Mouse (Mus musculus) MEL-GATA-1-ER (cell line): ENCODE results near the gene Nup93.

Experiments
- DNase-seq: peaks from one replicate; pipeline ENCODE4 v3.0.0-alpha.2; 2012; ENCODE audit warnings: low read depth; ENCODE audit errors: extremely low read depth

Gene Nup93

GRCm38 (mm10) chr8:94266344-94267191 lies 52.2 kb downstream of the Nup93 start:
- no peak for DNase-seq

- DNase-seq, result no peak
Measured at GRCm38 (mm10) chr8:94268359-94268890, 54.1 kb downstream of the Nup93 start.

- no peak for DNase-seq
Measured at GRCm38 (mm10) chr8:94270309-94270708, 55.9 kb downstream of the Nup93 start.

GRCm38 (mm10) chr8:94271102-94271501 lies 56.7 kb downstream of the Nup93 start:
- no peak for DNase-seq

- DNase-seq, result no peak
Measured at GRCm38 (mm10) chr8:94272612-94273011, 58.2 kb downstream of the Nup93 start.

GRCm38 (mm10) chr8:94273289-94273850 lies 59.0 kb downstream of the Nup93 start:
- no peak for DNase-seq

GRCm38 (mm10) chr8:94274030-94274429 lies 59.7 kb downstream of the Nup93 start:
- DNase-seq, result no peak

GRCm38 (mm10) chr8:94278295-94278694 lies 63.9 kb downstream of the Nup93 start:
- DNase-seq, result no peak

- DNase-seq, result no peak
Measured at GRCm38 (mm10) chr8:94280001-94280613, 65.7 kb downstream of the Nup93 start.

- no peak for DNase-seq
Measured at GRCm38 (mm10) chr8:94282453-94282985, 68.2 kb downstream of the Nup93 start.

- no peak for DNase-seq
Measured at GRCm38 (mm10) chr8:94284204-94284603, 69.8 kb downstream of the Nup93 start.

- DNase-seq, result no peak
Measured at GRCm38 (mm10) chr8:94290606-94291005, 76.2 kb downstream of the Nup93 start.

GRCm38 (mm10) chr8:94292072-94292471 lies 77.7 kb downstream of the Nup93 start:
- no peak for DNase-seq

GRCm38 (mm10) chr8:94292626-94293025 lies 78.3 kb downstream of the Nup93 start:
- DNase-seq, result no peak

- DNase-seq, result no peak
Measured at GRCm38 (mm10) chr8:94295687-94296086, 81.3 kb downstream of the Nup93 start.

- DNase-seq, result no peak
Measured at GRCm38 (mm10) chr8:94296312-94296991, 82.1 kb downstream of the Nup93 start.

- no peak for DNase-seq
Measured at GRCm38 (mm10) chr8:94297101-94297500, 82.7 kb downstream of the Nup93 start.

GRCm38 (mm10) chr8:94300809-94301208 lies 86.4 kb downstream of the Nup93 start:
- no peak for DNase-seq

- DNase-seq, result no peak
Measured at GRCm38 (mm10) chr8:94304412-94304811, 90.0 kb downstream of the Nup93 start.

GRCm38 (mm10) chr8:94306989-94307513 lies 92.7 kb downstream of the Nup93 start:
- DNase-seq, result peak; percentile 81

- peak; percentile 57 for DNase-seq
Measured at GRCm38 (mm10) chr8:94307652-94308051, 93.3 kb downstream of the Nup93 start.
